Comparison of ENCODE assay signal across 10 mouse cellular contexts in the genomic region with DNA sequence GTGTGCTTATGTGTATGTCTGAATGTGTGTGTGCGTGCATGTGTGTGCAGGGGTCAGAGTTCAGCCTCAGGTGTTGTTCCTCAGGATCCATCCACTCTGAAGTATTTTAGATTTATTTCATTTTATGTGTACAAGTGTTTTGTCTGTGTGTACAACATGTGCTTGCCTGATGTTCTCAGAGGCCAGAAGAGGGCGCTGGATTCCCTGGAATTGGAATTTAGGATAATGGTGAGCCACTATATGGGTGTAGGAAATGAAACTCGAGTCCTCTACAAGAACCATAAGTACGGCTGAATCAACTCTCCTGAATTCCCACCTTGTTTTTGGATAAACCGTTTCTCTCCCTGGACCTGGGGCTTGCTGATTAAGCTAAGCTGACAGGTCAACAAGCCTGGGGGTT.
DNase-seq lines count a peak whose midpoint lies in the region; ATAC-seq and TF ChIP-seq lines count a peak whose summit lies in the region.
"Had no signal": no experiment of that assay in that cellular context is flagged by ENCODE, and none has a peak within 500 bp of the region (broad histone marks: within the 10 kb centered on the region; RNA-seq: fewer than 3 reads in every experiment).

No protein-coding gene starts in this region.

- WGBS in heart, postnatal 0 days = 59% methylated on average over 5 of the region's 5 CpGs
- WGBS in heart, embryonic 12.5 days = 67% methylated on average over 5 of the region's 5 CpGs
- WGBS in midbrain, postnatal 0 days = 68% methylated on average over 5 of the region's 5 CpGs
- 70% methylated on average over 5 of the region's 5 CpGs for WGBS in midbrain, embryonic 15.5 days

- TF ChIP-seq EP300 in heart, postnatal 0 days (IDR thresholded peaks at IDR 0.05; ENCODE audit: low read depth) = no peak

- H3K4me3 ChIP-seq in heart, postnatal 0 days (ENCODE audit: low read depth, low read length) = no peak overlapping the region
- no peak overlapping the region for H3K4me3 ChIP-seq in heart, embryonic 12.5 days
- no peak overlapping the region for H3K4me3 ChIP-seq in midbrain, postnatal 0 days (ENCODE audit: low read depth, low read length)
- no peak overlapping the region for H3K4me3 ChIP-seq in midbrain, embryonic 15.5 days
- H3K4me3 ChIP-seq: embryonic facial prominence, embryonic 12.5 days had no signal

- H3K4me2 ChIP-seq in heart, postnatal 0 days (ENCODE audit: low read depth, low read length) = no peak overlapping the region
- no peak overlapping the region for H3K4me2 ChIP-seq in heart, embryonic 12.5 days
- H3K4me2 ChIP-seq in midbrain, postnatal 0 days (ENCODE audit: low read depth, low read length, poor library complexity, severe bottlenecking) = no peak overlapping the region
- H3K4me2 ChIP-seq in midbrain, embryonic 15.5 days = no peak overlapping the region
- H3K4me2 ChIP-seq: embryonic facial prominence, embryonic 12.5 days had no signal

- no peak overlapping the region for H3K27ac ChIP-seq in heart, postnatal 0 days (ENCODE audit: low read depth)
- H3K27ac ChIP-seq in heart, embryonic 12.5 days (ENCODE audit: poor library complexity, severe bottlenecking) = no peak overlapping the region
- no peak overlapping the region for H3K27ac ChIP-seq in midbrain, postnatal 0 days (ENCODE audit: low read depth, low read length)
- H3K27ac ChIP-seq in midbrain, embryonic 15.5 days = no peak overlapping the region
- H3K27ac ChIP-seq: embryonic facial prominence, embryonic 12.5 days had no signal

- no peaks in the 10 kb centered on the region for H3K36me3 ChIP-seq in heart, postnatal 0 days (replicated peaks; ENCODE audit: control insufficient read depth, insufficient read depth, low read length)
- no peaks in the 10 kb centered on the region for H3K36me3 ChIP-seq in heart, embryonic 12.5 days
- H3K36me3 ChIP-seq in midbrain, postnatal 0 days (ENCODE audit: insufficient read depth, low read length) = no peaks in the 10 kb centered on the region
- no peaks in the 10 kb centered on the region for H3K36me3 ChIP-seq in midbrain, embryonic 15.5 days (replicated peaks)
- H3K36me3 ChIP-seq: embryonic facial prominence, embryonic 12.5 days had no signal

- TF ChIP-seq CTCF in heart, postnatal 0 days (IDR thresholded peaks at IDR 0.05; ENCODE audit: low read depth) = peak; percentile 16
- peak; percentile 48 for TF ChIP-seq CTCF in midbrain, postnatal 0 days (IDR thresholded peaks at IDR 0.05)

- H3K27me3 ChIP-seq in heart, postnatal 0 days (ENCODE audit: control insufficient read depth, insufficient read depth, low read length) = no peaks in the 10 kb centered on the region
- no peaks in the 10 kb centered on the region for H3K27me3 ChIP-seq in heart, embryonic 12.5 days (replicated peaks)
- no peaks in the 10 kb centered on the region for H3K27me3 ChIP-seq in midbrain, postnatal 0 days (ENCODE audit: insufficient read depth, low read length)
- H3K27me3 ChIP-seq in midbrain, embryonic 15.5 days (replicated peaks) = no peaks in the 10 kb centered on the region
- H3K27me3 ChIP-seq: embryonic facial prominence, embryonic 12.5 days had no signal

- H3K9ac ChIP-seq in heart, postnatal 0 days (replicated peaks; ENCODE audit: low read depth, low read length) = no peak overlapping the region
- H3K9ac ChIP-seq in heart, embryonic 12.5 days = no peak overlapping the region
- no peak overlapping the region for H3K9ac ChIP-seq in midbrain, postnatal 0 days (replicated peaks; ENCODE audit: low read length, poor library complexity, severe bottlenecking)
- no peak overlapping the region for H3K9ac ChIP-seq in midbrain, embryonic 15.5 days
- H3K9ac ChIP-seq: embryonic facial prominence, embryonic 12.5 days had no signal

- ATAC-seq in heart, postnatal 0 days (ENCODE audit: insufficient read depth, low read depth) = no peak
- no peak for ATAC-seq in heart, embryonic 12.5 days (ENCODE audit: insufficient number of reproducible peaks, low FRiP score)
- no peak for ATAC-seq in midbrain, postnatal 0 days (ENCODE audit: low FRiP score)
- ATAC-seq in midbrain, embryonic 15.5 days (replicated peaks) = no peak

- H3K9me3 ChIP-seq in heart, postnatal 0 days (replicated peaks; ENCODE audit: control insufficient read depth, low read length) = 0 out of 2 replicates have a peak, but pooled peaks cover 4% of the 10 kb centered on the region
- peaks cover 8% of the 10 kb centered on the region for H3K9me3 ChIP-seq in heart, embryonic 12.5 days (replicated peaks)
- H3K9me3 ChIP-seq in midbrain, postnatal 0 days (ENCODE audit: low read length) = no peaks in the 10 kb centered on the region
- no peaks in the 10 kb centered on the region for H3K9me3 ChIP-seq in midbrain, embryonic 15.5 days

- no peaks in the 10 kb centered on the region for H3K4me1 ChIP-seq in heart, postnatal 0 days (ENCODE audit: control insufficient read depth, insufficient read depth)
- H3K4me1 ChIP-seq in heart, embryonic 12.5 days (replicated peaks) = no peaks in the 10 kb centered on the region
- H3K4me1 ChIP-seq in midbrain, postnatal 0 days (ENCODE audit: insufficient read depth, low read length) = no peaks in the 10 kb centered on the region
- no peaks in the 10 kb centered on the region for H3K4me1 ChIP-seq in midbrain, embryonic 15.5 days
- H3K4me1 ChIP-seq: embryonic facial prominence, embryonic 12.5 days had no signal

- no peak for DNase-seq in heart, postnatal 0 days (ENCODE audit: low spot score)
- peak; percentile 12 for DNase-seq in midbrain, postnatal 0 days (ENCODE audit: low spot score)
- DNase-seq in forelimb bud, embryonic 11.5 days (ENCODE audit: low read depth, low spot score) = peak; percentile 23
- DNase-seq in thymus, postnatal 4 days = peak; percentile 44
- DNase-seq in left cerebral cortex, postnatal 10 days (ENCODE audit: extremely low spot score in 1 of 2, low spot score in 2 of 2) = no peak
- no peak for DNase-seq in urinary bladder, postnatal 4 days (ENCODE audit: low spot score in 2 of 2)
- DNase-seq: gastrocnemius, postnatal 25 days had no signal

- intact Hi-C loops in left cerebral cortex, postnatal 10 days (cut with DNase I) = no loop called here

Comparison
In these comparisons a context has a peak if more than half of its experiments do, and no peak if none do; other contexts are left out.
1. DNase-seq: peak in midbrain, postnatal 0 days (single experiment), forelimb bud, embryonic 11.5 days (single experiment) and thymus, postnatal 4 days (single experiment); none in heart, postnatal 0 days (single experiment), left cerebral cortex, postnatal 10 days (0 of 2) and urinary bladder, postnatal 4 days (0 of 2).